Mouse (Mus musculus): ENCODE measurements around the gene Atox1. TPM values are rescaled to one million over a fixed set of nuclear protein-coding genes. Genes with fewer than 3 reads are reported as not detected.

Atox1 gene
- total RNA-seq (2021) = 100 to 1,000 TPM in 1 of 2 experiments, 10 to 100 TPM in 1; 88.1 to 111 TPM

DNA sequence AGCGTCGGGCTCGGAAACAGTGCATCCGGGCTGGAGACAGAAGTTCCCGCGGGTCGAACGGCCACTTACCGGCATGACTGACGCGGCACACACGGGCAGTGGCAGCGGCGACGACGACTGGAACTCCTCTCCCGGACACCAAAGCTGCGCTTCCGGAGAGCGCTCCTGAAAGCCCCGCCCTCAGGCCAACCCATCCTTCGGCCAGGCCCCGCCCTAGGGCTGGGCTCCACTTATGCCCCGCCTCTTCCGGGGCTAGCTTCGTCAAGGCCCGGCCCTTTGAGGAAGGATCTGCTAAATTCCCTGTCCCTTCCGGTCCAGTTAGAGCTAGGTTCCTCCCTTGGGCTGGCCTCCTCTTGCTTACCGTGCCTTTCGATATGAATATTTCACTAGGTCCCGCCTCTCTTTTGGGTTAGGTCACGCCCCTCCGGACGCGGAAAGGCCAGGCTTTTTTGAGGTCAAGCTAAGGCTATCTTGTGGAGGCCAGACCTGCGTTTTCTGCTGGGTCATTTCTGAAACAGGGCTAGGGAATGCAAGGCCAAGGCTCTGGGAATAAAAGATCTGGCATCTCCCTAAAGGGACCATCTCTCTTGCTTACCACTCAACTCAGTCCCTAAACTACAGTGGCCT, at the start of gene Atox1:
Atox1 (minus strand) TSS at position 221 of the 627 bp plus-strand sequence.
- intact Hi-C loops (cut with DNase I) = no loop called here
- peak; percentile 92 to 94 for DNase-seq (ENCODE audit: low spot score in 2 of 2)

DNA sequence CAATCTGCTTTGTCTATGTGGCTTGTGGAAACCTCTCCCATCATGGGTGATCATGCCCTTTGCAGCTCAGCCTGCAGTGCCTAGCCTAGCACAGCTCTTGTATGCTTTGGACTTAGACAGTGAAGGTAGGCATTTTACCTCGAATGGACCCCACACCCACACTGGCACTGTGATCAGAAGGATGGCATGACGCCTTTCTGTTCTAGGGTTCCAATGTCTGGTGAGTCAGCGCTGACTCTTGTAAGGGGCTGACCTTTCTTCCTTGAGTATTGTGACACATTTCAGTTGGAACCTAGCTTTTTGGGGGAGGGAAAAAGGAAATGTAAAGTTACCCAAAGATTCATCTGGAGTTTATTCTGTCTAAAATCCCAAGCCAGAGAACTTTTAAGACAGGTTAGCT, 44.4 kb upstream of the Atox1 start:
- intact Hi-C loops (cut with DNase I) = no loop called here
- no peak for DNase-seq (ENCODE audit: low spot score in 2 of 2)

DNA sequence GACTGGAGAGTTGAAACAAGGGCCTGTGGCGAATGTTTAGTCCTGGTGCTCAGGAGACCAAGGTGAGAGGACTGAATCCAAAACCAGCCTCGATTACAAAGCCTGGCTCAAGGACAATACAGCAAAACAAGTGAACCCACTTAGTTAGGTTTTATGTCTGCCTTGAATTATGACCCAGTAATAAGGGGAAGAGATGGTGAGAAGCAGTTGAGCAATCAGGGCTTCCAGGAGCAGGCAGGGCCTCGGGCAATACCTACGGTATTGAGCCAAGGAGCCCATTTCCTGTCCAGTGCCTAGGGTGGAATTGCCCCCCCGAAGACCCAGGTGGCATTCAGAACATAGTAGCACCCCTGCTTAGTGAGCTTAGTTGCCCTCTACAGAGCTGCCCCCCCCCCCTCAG, 41.8 kb upstream of the Atox1 start:
- no peak for DNase-seq (ENCODE audit: low spot score in 2 of 2)
- intact Hi-C loops (cut with DNase I) = no loop called here

DNA sequence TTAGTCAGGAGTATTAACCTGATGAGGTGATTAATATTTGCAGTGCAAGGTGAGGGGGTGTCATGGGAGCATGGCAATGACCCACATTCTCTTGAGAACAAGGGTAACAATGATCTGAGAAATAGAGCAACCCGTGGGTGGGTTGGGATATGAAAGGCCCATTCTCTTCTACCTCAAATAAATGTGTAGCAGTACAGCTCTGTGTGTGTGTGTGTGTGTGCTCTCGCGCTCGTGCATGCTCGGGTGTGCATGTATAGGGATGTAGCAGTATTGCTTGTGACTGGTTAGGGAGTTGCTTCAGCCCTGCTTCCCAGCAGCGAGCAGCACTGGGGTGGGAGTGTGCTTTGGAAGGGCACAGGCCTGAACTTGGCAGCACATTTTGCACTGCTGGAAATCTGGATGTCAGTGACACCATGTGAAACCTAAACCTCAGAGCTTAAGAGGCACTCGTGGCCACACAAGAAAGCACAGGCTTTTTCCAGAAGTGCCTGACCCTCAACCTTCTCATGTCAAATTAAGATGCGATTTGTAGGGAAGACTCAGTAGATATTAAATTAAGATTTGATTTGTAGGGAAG, 41.0 kb upstream of the Atox1 start:
- intact Hi-C loops (cut with DNase I) = no loop called here
- no peak for DNase-seq (ENCODE audit: low spot score in 2 of 2)

DNA sequence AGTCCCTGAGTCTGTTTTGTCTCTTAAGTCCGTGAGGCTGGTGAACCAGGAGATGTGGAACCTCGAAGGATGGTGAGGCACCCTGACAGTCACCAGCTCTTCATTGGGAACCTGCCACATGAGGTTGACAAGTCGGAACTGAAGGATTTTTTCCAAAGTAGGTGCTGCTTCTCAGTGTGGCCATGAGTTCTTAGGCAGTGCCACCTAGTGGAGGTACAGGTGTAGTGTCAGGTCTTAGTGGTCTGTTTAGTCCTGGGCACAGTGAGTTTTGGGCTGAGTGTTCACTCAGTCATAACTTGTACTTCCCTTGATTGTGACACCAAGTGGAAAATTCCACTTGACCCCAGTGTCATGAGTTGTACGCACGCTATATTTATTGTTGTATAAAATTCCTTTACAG, 36.8 kb upstream of the Atox1 start:
- peak in 1 of 2 experiments; percentile 29 for DNase-seq (ENCODE audit: low spot score in 2 of 2)
- intact Hi-C loops (cut with DNase I) = no loop called here

DNA sequence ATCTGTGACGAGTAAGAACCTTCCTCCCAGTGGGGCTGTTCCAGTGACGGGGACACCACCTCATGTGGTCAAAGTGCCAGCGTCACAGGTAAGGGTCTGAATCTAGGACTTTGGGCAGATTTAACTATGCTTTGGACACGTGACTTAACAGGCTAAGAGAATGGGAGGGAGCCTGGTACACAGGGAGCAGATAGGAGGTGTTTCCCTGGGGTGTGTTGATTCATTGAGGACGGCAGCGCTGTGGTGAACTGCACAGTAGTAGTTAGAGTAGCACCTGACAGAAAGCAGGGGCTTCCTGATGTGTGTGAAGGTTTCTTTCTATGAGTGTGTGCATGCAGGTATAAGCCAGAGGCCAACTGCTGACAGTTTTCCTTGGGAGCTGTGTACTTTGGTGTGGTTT, 35.1 kb upstream of the Atox1 start:
- intact Hi-C loops (cut with DNase I) = no loop called here

DNA sequence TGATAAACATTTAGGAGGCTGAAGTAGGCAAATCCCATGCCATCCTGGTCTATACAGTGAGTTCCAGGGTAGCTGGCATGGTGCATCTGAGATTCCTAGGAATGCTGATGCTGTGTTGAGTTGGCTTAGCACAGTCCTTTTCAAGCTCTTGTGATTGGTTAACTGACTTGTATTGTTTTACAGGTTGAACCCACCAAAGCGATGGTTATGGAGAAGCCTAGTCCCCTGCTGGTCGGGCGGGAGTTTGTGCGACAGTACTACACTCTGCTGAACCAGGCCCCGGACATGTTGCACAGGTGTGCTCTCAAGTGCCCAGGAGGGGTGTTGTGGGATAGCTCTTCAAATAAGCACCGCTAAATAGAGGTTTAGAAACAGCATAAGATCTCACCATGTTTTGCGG, 24.4 kb upstream of the Atox1 start:
- intact Hi-C loops (cut with DNase I) = no loop called here

More for the DNA sequence above, 35.1 kb upstream of the Atox1 start:
- no peak for DNase-seq (ENCODE audit: low spot score in 2 of 2)

DNA sequence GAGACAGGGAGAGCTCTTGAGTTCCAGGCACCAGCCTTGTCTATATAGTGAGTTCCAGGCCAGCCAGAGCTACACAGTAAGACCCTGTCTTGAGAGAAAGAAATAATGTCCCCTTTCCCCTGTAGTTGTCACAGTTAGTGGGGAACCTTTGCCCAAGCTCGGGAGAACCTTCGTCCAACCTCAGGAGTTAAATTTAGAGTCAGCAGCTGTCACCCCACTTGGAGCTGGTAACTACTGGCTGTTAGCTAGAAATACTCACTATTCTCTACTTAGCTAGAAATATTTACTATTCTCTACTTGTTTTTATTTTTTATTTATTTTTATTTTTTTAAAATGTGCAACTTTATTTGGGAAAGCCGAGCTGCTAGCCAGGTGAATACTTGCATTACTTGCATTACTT, 12.2 kb upstream of the Atox1 start:
- intact Hi-C loops (cut with DNase I) = no loop called here
- no peak for DNase-seq (ENCODE audit: low spot score in 2 of 2)

More for the DNA sequence above, 24.4 kb upstream of the Atox1 start:
- no peak for DNase-seq (ENCODE audit: low spot score in 2 of 2)

DNA sequence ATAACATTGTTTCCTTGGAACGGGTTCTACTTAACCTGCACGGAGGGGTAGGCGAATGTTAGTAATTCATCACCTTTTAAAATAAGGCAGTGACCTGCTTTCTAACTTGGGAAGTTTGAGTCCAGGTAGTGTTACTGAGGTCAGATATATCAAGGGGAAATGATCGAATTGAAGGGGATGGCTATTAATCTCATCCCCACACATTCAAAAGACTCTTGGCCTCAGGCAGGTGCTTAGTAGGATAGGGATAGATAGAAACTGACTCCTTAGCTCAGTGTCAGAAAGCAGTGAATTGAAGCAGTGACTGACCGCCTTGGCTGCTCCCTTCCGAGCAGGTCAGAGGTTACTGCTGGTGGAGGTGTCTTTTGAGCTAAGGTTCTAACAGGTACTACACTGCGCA, 10.4 kb upstream of the Atox1 start:
- intact Hi-C loops (cut with DNase I) = no loop called here

DNA sequence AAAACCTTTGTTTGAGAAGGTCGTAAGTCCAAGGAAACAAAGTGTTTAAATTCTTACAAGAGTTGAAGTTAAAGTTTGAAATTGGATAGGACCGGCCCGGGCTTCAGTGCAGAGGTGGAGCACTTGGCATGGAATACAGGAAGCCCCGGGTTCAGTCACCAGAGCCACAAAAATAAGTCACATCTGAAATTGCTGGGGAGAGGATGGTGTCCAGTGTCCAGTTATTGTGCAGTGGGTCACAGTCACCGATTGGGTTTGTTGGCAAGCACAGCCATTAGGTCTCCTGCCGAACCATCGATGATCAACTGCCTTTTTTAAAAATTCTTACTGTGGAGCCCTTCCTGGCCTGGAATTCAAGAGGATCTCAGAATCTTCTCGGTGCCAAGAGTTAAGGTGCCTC, 9.7 kb upstream of the Atox1 start:
- intact Hi-C loops (cut with DNase I) = no loop called here
- DNase-seq (ENCODE audit: low spot score in 2 of 2) = no peak

More for the DNA sequence above, 10.4 kb upstream of the Atox1 start:
- DNase-seq (ENCODE audit: low spot score in 2 of 2) = no peak

DNA sequence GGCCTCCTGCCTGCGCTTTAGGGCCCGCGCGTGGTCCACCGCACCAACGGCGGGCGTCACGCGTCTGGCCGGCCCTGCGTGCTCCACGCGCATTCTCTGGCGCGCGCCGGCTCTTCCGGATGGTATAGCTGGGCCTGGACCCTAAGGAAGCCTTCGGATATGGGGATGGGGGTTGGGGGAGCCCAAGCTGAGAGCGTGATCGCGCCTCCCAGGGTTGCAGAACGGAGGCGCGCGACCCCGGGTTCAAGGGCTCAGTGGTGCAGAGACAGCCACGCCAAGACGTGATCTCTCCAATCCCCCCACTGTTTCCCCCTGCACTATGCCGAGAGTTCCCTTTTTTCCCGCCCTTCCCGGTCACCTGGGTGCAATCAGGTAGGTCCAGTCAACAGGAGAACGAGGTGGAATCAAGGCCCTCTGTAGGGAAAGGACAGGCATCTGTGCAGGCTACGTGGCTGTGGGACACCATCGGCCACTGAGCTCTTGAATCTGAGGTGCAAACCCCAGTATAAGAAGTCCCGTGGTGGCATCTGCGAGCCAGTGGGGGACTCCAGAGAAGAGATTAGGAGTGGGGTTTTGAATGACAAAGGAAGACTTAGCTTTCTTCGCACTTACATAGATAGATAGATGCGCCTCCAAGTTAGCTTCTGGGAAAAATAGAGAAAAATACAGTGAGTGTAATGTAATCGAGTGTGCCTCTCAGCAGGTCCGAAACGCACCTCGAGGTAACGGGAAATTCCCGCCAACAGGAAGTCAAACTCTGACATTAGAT, 9.1 kb upstream of the Atox1 start:
- DNase-seq (ENCODE audit: low spot score in 2 of 2) = peak; percentile 19 to 24
- intact Hi-C loops (cut with DNase I) = no loop called here

DNA sequence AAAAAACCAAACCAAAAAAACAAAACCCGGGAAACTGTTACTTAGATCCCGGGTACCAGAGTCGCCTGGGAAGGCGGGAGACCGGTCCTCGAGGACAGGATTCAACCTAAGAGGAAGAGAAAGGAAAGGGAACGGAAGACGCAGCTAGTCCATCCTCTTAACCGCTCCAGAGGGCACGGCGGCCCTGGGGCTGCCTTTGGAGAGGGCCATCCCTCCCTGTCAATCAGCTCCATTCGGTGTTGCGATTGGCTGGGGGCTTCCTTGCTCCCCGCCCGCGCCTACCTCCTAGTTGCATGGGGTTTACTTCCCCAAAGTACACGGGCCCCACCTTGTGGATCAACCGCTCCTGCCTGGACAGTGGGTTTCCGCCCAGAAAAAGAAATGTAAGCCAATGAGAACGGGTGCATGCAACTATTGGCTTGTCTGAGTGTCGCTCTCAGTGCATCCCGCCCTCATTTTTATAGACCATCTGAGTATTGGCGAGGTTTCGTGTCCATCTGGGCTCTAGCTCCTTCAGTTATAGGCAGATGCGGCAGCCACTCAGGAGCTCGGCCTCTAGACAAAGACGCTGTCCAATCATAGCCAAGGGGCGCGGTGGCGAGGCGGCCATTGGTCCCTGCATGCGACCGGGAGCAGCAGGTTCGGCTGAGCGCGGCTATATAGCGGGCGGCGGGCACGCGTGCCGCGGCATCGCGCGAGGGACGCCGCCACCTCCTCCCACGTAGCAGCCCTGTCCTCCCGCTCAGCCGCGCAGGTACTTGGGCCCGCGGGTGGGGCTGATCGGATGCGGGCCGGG, 8.2 kb upstream of the Atox1 start, which contains the start of gene G3bp1:
G3bp1 (plus strand) TSS at position 638 of the 796 bp plus-strand sequence.
- intact Hi-C loops (cut with DNase I) = no loop called here
- DNase-seq (ENCODE audit: low spot score in 2 of 2) = peak; percentile 100

DNA sequence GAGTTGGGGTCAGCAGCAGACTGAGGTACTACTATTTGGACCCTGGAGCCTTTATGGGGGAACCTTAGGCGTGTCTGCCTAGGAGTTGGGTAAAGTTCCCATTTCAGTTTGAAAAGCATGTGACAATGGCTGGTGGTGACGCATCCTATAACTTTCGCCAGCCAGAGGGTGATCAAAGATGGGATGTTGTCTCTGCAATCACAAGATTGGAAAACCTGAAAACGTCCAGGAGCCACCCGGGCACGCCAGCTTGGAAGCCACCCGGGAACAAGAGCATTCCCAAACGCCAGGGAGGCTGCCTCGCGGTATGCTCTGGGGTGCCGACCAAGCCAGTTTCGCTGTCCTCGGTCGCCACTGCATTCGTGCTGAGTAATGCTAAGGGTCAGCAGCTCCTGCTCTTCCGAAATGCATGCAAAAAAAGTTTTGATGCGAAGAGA, 7.6 kb upstream of the Atox1 start:
- intact Hi-C loops (cut with DNase I) = no loop called here
- no peak for DNase-seq (ENCODE audit: low spot score in 2 of 2)

DNA sequence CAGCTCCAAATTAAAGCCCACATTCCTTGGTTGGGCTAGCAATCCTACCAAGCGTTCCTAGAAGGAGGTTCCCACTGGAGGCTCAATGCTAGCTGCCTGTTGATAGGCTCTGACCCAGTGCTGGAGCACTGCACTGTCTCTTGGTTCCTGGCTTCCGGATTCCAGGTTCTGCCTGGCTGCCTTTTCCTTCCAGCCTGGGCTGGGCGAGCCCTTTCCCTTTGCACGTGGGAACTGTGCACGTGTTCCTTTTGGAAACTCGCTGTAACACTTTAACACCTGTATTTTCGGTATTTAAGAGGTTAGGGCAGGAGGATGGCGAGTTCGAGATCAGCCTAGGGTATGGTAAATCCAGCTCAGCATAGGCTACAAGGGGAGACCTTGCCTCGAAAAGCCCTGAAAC, 7.0 kb upstream of the Atox1 start:
- intact Hi-C loops (cut with DNase I) = no loop called here
- DNase-seq (ENCODE audit: low spot score in 2 of 2) = no peak

DNA sequence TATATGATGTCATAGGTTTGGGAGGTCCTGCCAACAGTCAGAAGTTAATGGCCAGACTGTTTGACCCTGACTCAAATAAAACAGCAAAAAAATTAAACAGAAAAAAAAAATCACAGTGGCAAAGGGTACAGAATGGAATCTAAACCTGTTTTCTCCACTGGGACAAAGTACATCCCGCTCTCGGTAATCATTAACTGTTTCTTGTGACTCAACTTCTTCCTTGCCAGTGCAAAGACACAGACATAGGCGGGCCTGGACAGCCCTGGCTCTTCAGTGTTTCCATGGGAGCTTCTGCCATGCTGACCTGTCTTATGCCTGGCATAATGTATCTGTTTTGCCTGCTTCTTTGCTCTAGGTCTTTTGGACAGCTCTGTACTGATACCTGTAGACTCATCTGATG, 4.1 kb upstream of the Atox1 start:
- intact Hi-C loops (cut with DNase I) = no loop called here
- no peak for DNase-seq (ENCODE audit: low spot score in 2 of 2)

DNA sequence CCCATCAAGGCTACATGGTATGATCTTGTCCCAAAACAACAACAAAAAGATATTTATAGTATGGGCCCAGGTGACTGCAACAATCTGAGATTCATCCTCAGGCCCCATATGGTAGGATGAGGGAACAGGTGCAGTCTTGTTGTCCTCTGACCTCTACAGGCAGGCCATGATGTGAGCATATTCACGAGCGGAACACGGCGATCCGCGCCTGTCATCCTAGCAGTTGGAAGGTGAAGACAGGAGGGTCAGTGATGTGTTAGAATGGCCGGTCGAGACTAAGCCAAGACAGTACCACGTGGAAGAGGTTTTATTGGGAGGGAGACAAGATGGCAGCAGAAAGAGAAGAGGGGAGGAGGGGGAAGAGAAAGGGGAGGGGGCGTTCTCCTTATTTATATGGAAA, 3.7 kb upstream of the Atox1 start:
- intact Hi-C loops (cut with DNase I) = no loop called here
- DNase-seq (ENCODE audit: low spot score in 2 of 2) = no peak

DNA sequence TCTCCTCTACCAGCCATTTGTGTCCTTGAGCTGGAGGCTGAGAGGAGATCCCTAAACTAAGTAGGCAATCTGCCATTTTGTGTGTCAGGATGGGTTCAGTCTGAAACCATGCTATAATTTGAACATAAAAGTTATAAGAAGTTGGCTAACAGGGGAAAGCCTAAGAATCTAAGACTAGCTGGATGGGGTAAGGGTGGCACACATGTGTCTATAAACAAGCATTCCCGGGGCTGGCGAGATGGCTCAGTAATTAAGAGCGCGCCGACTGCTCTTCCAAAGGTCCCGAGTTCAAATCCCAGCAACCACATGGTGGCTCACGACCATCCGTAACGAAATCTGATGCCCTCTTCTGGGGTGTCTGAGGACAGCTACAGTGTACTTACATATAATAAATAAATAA, 1.1 kb upstream of the Atox1 start:
- intact Hi-C loops (cut with DNase I) = no loop called here
- DNase-seq (ENCODE audit: low spot score in 2 of 2) = no peak

DNA sequence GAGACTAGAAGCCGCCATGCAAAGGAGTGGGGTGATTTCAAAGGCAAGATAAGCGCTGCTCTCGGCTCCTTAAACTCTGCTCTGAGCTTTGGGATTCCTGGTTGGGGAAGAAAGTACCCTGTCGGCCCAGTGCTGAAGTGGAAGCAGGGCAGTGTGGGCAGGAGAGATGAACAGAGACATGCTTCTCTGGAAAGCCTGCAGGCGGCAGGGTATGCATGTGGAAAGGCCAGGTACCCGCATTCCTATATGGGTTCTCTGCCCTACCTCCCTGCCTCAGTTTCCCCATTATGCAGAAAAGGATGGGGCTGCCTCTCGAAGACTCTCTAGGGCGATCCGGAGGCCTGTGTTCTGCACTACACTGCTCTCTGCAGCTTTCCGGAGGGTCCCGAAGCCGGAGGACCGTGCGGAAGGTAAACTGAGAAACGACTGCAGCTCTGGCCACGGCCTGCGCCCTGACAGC, 450 bp downstream of the Atox1 start:
- intact Hi-C loops (cut with DNase I) = no loop called here
- DNase-seq (ENCODE audit: low spot score in 2 of 2) = peak in 1 of 2 experiments; percentile 18

DNA sequence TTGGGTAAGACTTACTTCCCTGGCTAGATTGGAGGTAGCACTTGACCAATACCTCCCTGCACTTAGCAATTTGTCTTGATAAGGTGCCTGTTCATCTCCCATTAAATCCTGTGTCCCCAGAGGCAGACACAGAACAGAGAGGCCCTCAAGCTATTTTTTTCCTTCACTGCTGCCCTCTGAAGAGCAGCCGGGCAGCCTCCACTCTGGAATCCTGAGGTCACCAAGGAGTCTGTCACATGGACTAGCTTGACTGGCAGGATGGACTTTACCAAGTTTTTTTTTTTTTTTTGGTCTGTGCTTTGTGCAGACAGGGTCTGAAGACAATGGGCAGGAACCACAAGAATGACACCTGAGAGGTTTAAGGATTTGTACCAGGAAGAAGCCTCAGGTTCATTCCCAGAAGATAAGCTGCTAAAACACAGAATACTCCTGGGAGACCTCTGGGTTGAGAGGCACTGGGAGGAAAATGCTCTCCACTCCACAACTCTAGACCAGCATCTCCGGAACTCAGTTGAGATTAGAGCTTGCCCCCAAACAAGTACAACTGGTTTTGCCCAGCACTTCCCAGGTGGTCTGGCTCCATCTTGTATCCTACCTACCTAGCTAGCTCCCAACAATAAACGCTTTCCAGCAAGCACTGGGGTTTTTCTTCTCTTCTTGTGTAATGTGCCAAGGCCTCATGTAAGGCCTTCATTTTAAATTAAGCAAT, 1.0 kb downstream of the Atox1 start:
- intact Hi-C loops (cut with DNase I) = no loop called here
- no peak for DNase-seq (ENCODE audit: low spot score in 2 of 2)
